Mouse (Mus musculus) neural tube, embryonic 10.5 days (tissue): ENCODE data around the gene Itgb8.

Experiments used
- DNase-seq: peaks from one replicate; pipeline ENCODE4 v3.0.0-alpha.2; 2017; ENCODE audit warnings: low spot score; ENCODE audit errors: extremely low spot score

Itgb8 gene

GRCm38 (mm10) chr12:119147753-119148152 is 90.8 kb downstream of the Itgb8 start:
- no peak for DNase-seq

- no peak for DNase-seq
Observed at GRCm38 (mm10) chr12:119146031-119146430, 92.6 kb downstream of the Itgb8 start.

- no peak for DNase-seq
Observed at GRCm38 (mm10) chr12:119137946-119138345, 100.7 kb downstream of the Itgb8 start.

GRCm38 (mm10) chr12:119113522-119114135 is 125.0 kb downstream of the Itgb8 start:
- no peak for DNase-seq

GRCm38 (mm10) chr12:119110091-119110490 is 128.5 kb downstream of the Itgb8 start:
- no peak for DNase-seq
